Mouse (Mus musculus) naive thymus-derived CD4-positive, alpha-beta T cell, adult 2 months (primary cell): Measurements from ENCODE around the gene Pou2f2.
A peak's percentile ranks its signal among the peaks of the same experiment; 100 is the strongest.

Experiments
- DNase-seq: peaks from one replicate; pipeline ENCODE4 v3.0.0-alpha.2; 2011; ENCODE audit warnings: low read depth

The Pou2f2 gene

DNA sequence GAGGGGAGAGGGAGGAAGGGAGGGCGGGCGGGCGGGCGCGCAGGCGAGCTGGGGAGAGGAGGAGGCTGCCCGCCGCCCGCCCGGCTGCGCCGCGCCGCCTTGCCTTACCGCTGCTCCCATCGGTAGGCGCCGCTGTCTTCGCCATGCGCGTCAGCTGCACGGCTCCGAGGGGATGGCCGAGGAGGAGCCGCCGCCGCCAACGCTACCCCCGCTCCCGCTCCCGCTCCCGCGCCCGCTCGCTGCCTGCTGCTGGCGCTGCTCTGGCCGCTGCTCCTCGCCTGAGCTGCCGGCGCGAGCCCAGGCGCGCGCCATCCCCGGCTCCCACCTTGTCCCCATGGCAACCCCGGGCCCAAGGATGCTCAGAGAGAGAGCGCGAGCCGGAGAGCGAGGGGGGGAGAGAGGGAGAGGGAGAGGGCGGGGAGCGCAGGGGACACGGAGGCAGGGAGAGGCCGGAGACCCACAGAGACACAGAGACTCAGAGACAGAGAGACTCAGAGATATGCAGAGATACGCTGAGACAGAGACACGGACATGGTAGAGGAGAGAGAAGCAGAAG is at the start of gene Pou2f2:
TSS of gene Pou2f2 (minus strand) at position 121 of the 556 bp plus-strand sequence.
- peak; percentile 76 for DNase-seq

DNA sequence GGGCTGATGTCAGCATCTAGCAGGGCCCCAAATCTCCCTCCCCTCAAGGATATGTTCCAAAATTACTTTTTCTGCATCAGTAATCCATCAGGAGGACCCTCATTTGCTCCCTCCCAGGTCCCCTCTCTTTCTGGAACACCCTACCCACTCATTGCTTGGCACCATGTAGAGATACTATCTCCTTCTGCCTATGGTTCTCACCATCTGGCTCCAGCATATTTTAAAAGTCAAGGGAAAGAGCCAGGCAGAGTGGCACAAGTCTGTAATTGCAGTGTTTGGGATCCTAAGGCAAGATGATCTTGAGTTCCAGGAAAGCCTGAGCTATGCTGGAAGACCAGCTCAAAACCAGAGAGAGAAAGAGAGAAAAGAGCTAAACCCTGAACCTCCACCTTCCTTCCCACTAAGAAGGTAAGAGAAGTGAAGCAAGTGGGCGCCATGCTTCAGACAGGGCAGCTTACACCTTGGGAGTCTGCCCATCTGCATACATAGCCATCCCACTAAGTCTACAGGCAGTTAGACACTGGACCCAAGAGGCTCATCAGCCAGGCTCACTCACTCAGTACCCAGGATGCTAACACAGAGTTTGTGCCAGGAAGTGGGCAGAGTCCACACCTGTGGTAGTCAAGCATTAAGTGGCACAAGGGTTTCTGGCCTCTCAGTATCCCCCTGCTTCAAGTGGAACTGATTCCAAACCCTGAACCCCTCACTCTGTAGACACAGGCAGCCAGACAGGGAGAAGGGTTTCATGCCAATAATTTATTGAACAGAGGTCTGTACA is 48.2 kb upstream of the Pou2f2 start:
- no peak for DNase-seq

DNA sequence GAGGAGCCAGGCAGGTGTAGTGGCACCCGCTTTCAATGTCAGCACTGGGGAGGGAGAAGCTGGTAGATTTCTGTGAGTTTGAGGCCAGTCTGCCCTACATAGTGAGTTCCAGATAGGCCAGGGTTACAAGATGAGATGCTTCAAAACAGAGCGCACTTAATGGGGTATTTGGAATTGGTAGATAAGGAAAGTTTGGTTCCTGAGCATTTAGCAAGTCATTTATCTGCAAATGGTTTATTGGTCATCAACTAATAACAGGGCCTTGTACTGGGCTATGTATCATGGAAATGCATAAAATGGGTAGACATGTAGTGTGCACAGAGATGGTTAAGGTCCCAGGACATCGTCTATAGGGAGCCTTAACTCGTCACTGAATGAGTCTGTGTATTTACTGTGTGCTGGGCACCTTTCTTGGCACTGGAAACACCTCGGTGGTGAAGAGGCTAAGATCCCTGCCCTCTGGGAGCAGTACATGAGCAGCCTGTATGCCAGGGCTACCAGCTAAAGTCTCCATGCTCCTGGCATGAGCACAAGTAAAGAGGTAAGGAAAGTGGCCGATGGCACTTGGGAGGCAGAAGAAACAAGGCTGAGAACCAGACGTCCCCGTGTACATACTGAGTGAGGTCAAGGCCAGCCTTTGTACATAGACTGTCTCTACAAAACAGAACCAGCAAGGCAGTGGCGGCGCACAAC is 42.9 kb upstream of the Pou2f2 start:
- DNase-seq = no peak

DNA sequence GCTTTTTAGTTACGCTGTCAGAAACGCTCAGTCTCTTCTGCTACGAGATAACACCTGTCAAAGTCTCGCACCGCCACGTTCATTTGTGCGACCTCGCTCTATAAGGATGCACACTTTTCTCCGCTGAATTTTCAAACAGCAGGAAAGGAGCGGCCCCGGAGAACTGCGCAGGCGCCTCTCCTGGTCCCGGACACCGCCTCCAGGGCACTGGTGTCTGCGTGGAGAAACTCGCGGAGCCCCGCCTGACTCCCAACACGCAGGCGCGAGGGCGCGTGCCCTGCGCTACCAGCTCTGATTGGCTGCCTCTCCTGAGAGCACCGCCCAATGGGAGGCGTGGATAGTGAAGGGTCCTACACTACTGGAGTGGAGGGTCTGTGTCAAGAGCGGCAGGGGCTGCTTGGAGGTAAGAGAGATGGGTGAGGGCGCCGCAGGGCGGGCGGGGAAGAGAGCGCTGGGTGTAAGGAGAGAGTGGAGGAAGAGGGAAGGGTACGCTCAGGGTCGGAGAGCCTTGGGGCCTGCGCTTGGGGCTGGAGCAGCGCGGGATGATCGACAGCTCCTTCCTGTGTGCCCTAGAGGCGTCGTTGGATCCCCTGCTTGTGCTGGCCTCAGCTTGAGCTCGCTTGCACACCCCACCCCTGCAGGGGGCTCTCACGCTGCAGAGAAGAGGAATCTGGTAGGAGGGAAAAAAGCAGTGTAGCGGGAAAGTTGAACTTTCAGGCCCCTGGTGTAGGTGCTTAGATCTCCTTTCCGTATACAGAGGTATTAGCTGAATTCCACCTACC is 41.8 kb upstream of the Pou2f2 start, which contains the start of gene Zfp526:
TSS of gene Zfp526 (plus strand) at position 324 of the 782 bp plus-strand sequence.
- peak; percentile 98 for DNase-seq

DNA sequence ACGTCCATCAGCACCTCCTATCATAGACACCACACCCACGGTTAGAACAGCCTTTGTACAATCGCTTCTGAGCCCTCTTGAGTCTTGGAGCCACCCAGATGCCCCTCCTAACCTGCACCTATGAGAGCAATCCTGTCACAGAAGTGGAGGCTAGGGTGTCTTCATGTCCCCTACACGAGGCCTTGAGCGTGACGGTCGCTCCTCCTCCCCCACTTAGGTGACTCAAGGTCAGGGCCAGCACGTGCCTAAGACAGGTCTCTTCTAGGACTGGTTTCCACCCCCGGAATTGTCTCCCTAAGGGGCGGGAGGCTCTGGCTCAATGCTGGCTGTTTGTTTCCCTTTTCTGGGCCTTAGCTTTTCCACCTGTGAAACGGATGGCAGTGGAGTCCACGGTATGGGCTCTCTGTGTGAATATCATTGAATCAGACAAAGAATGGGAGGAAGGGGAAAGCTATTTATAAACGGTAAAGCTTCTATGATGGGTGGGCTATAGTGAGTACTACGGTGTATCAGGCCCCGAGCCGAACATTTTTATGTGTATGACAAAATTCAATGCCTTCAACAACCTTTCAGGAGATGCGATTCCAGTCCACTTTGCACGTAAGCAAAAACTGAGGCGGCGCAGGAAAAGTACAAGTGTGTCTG is 41.1 kb upstream of the Pou2f2 start, which contains the start of gene Dedd2:
TSS of gene Dedd2 (minus strand) at position 159 of the 645 bp plus-strand sequence.
- peak; percentile 61 for DNase-seq

DNA sequence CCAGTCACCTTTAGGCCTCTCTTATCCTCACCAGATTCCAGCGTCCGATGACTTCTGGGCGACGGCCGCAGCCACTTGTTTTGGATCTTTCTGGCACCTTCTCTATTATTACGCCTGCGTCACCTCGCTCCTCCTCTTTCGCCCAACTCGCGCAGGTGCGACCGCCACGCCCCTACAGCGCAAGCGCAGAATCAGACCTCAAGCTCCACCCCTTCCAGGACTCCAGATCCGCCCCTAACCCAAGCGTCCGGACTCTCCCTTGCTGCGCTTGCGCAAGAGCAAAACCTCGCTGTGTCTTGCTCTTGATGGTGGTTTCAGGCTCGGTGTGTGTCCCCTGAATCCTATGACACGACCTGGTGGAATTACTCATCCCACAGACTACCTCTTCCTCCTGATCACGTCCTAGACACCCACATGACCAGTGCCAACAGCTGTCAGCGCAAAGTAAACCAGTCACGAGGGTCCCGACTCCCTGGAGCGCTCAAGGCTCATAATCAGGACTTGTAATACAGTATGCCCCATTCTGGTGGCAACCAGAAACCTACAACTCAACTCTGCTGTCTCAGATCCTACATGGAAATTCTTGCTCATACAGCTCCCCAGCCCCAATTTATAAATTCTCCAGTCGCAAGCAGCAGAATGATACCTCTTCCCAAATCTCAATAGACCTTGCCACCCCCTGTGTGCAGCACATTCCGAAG is 40.4 kb upstream of the Pou2f2 start:
- peak; percentile 99 for DNase-seq

- no peak for DNase-seq
Measured at GRCm38 (mm10) chr7:25219416-25219750, 39.9 kb upstream of the Pou2f2 start.

DNA sequence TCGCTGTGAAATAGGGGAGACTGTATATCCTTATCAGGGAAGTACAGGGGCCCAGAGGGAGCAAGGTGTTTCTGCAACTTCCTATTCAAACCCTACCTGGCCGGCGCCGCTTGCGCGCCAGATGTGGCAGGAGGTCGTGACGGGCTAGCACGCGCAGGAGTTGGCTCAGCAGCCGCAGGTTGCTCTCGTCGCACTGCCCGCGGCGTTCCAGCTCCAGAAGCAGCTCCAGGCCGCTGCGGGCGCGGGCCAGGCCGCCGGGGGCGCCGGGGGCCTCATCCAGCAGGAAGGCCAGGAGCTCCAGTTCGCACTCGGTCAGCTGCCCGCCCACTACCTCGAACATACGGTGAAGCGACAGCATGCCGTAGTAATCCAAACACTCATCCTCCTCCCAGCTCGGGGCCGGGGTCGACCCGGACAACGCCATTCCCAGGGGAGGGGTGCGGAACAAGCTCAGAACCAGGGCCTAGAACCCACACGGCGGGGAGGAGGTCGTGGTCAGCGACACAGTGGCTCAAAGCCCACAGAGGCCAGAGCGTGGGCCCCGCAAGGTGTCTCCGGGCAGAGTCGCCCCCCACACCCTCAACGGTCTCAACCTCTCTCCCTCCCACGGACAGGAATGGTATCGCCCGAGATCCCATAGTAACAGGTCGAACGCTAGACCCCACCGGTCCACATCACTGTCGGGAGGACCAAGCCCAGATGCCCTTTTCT is 39.3 kb upstream of the Pou2f2 start:
- DNase-seq = peak; percentile 77

DNA sequence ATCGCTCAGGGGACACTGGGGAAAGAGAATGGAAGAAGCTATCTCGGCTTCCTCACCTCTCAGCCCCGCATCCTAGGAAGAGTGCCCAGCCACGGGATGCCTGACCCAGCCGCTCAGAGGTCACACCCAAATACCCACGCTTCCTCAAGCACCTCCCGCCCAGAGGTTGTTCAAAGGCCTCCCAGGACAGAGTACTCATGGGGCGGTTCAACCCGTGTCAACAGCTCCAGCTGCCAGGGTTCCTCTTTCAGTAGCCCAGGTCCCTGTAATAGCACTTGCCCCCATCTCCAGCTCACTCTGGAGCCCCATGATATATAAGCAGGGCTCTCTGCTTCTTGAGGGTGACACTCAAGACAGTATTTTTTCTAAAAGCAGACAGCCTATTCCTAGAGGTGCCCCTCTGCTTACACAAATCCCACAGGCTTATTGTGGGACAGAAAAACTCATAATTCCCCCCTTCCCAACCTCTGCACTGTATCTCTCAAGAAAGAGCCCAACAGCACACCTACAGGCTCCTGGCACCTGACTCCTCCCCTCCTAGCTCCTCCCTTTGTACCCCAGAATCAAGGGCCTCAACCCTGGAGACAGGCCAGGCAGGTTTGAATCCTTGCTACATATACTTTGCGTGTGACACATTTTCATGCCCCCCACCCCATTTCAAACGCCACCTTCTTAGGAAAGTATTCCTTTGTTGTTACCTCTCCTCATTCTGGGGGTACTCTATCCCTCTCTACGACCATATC is 38.3 kb upstream of the Pou2f2 start:
- no peak for DNase-seq

- DNase-seq = no peak
Measured at GRCm38 (mm10) chr7:25214172-25214571, 34.6 kb upstream of the Pou2f2 start.

DNA sequence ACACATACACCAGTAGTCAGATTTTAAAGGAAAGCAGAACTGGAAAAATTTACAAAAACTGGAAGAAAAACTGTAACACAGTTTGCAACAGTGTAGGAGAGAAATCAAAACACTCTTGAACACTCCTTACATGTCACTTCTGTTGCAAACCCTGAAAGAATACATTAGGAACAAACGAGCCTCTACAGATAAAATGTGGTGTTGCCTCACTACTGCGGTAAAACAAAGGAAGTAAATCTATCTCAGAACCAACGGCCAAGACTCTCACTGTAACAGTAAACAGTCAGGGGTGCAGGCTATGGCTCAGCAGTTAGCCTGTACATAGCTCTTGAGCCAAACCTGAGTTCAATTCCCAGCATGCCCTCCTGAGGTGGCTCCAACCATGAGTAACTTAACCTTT is 33.6 kb upstream of the Pou2f2 start:
- DNase-seq = peak; percentile 62

DNA sequence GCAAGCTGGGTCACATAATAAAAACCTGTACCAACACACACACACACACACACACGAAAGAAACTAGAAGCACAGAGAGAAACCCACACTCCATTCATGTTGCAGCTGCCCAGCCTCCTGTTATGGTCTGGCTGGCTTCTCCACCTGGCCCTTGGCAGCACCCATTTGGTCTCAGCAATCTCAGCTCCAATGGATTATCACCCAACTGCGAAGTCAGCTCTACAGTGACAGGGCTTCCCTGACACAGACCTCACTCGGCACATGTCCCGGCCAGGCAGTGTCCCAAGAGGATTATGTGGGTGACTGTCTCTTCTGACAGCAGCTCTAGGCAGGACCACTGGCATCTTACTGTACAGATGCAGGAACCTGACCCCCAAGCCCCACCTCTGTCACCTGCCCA is 31.0 kb upstream of the Pou2f2 start:
- DNase-seq = no peak

- peak; percentile 61 for DNase-seq
Measured at GRCm38 (mm10) chr7:25209161-25209622, 29.7 kb upstream of the Pou2f2 start.

DNA sequence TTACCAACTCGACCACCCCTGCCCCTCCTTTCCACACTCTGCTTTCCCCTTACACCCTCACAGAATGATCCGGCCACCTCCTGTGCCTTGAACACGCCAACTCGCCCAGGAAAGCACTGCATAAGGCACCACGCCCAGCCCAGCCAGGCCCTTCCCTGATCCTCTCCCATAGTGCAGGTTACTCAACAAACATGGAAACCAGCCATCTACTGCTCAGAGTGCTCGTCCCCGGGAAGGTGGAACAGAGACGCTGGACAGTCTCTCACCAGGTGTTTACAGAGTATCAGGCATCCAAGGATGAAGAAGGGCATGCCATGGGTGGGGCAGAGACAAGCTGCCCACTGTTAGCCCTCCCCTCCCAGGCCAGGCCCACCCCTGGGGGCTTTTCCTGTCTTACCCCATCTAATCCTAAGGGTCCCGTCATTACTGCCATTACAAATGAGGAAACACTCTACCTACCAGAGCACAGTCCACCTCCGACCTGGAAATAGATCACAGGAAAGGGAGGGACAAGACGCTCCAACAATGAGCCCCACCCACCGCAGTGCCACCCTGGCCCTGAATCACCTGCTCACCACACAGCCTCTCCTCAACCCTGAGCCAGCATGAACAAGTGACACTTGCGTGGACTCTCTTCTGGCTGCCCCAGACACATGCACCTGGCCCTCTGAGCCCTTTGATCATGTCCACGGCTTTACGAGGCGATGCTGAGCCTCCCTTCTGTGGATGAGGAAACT is 26.7 kb upstream of the Pou2f2 start:
- peak; percentile 50 for DNase-seq

DNA sequence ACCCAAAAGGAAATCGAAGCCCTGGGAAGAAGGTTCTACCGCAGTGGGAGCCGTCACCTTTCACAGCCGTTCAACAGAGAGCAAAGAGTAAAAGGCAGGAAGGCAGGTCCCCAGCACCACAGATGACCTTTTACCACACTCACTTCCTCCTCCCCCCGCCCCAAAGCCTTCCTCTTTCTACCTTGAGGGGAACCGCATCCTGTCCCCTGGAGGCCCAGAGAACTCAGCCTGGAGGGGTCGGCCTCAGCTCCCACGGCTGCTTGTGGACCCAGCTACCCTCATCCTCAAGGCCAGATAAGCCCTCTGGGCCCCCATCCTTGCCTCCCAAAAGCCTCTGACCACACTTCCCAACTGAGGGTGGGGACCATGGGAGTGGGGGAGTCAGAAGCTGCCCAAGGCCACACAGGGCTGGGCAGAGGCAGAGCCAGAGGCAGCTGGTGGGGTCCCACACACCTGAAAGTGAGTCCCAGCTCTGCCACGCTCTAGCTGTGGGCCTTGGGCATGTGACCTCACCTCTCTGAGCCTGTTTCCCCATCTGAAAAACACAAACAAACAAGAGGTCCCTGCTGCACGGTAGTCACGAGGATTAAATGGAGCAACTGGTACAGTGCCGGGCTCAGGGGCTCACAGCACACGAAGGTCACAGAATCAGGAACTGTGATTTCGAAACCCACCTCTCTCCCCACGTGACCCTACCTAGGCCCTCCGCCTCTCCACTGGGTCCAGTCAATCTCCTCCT is 26.0 kb upstream of the Pou2f2 start:
- DNase-seq = peak; percentile 82

GRCm38 (mm10) chr7:25203624-25204023 is 24.1 kb upstream of the Pou2f2 start:
- DNase-seq = no peak

- no peak for DNase-seq
Measured at GRCm38 (mm10) chr7:25197384-25198018, 18.0 kb upstream of the Pou2f2 start.

GRCm38 (mm10) chr7:25196107-25196506 is 16.6 kb upstream of the Pou2f2 start:
- DNase-seq = no peak
